Mouse (Mus musculus): ENCODE results near the gene Sstr4. TPM values are rescaled to one million over a fixed set of nuclear protein-coding genes. Genes with fewer than 3 reads are reported as not detected.

Gene Sstr4
- total RNA-seq, 4 experiments from 2014 or later = 26.8 to 33.4 (median 27.4) TPM

- DNase-seq (ENCODE audit: low spot score in 2 of 2) = no peak
Measured at GRCm38 (mm10) chr2:148428523-148428922, 33.4 kb downstream of the Sstr4 start.

- DNase-seq (ENCODE audit: low spot score in 2 of 2) = no peak
Measured at GRCm38 (mm10) chr2:148429001-148429505, 33.9 kb downstream of the Sstr4 start.

GRCm38 (mm10) chr2:148430941-148431340 lies 35.8 kb downstream of the Sstr4 start:
- DNase-seq (ENCODE audit: low spot score in 2 of 2) = no peak

GRCm38 (mm10) chr2:148432346-148432745 lies 37.2 kb downstream of the Sstr4 start:
- DNase-seq (ENCODE audit: low spot score in 2 of 2) = no peak

GRCm38 (mm10) chr2:148436285-148436684 lies 41.1 kb downstream of the Sstr4 start:
- no peak for DNase-seq (ENCODE audit: low spot score in 2 of 2)

- no peak for DNase-seq (ENCODE audit: low spot score in 2 of 2)
Measured at GRCm38 (mm10) chr2:148439691-148440276, 44.6 kb downstream of the Sstr4 start.

- no peak for DNase-seq (ENCODE audit: low spot score in 2 of 2)
Measured at GRCm38 (mm10) chr2:148441421-148441820, 46.3 kb downstream of the Sstr4 start.

GRCm38 (mm10) chr2:148442172-148442571 lies 47.0 kb downstream of the Sstr4 start:
- no peak for DNase-seq (ENCODE audit: low spot score in 2 of 2)

GRCm38 (mm10) chr2:148442710-148443109 lies 47.6 kb downstream of the Sstr4 start:
- DNase-seq (ENCODE audit: low spot score in 2 of 2) = no peak

GRCm38 (mm10) chr2:148443249-148443958 lies 48.3 kb downstream of the Sstr4 start, which contains the start of gene Cd93:
Gene Cd93, minus strand, starts transcription at chr2:148443563.
- no peak for DNase-seq (ENCODE audit: low spot score in 2 of 2)

GRCm38 (mm10) chr2:148444472-148444871 lies 49.3 kb downstream of the Sstr4 start:
- DNase-seq (ENCODE audit: low spot score in 2 of 2) = no peak

GRCm38 (mm10) chr2:148445616-148446015 lies 50.5 kb downstream of the Sstr4 start:
- DNase-seq (ENCODE audit: low spot score in 2 of 2) = no peak

Other genes starting within 250 kb of the Sstr4 start
- 10 to 100 TPM in 2 of 4 experiments, 1 to 10 TPM in 2; 8.2 to 10.4 (median 9.9) TPM for gene Thbd, start 12.8 kb downstream of the Sstr4 start, total RNA-seq (2022)
- gene Cd93, start 48.2 kb downstream of the Sstr4 start, total RNA-seq (2022) = 1 to 10 TPM; 3.2 to 4.4 (median 3.3) TPM